Mouse (Mus musculus) heart, adult 2 months (tissue): Measurements from ENCODE around the gene Pfkfb4. TPM values are rescaled to one million over a fixed set of nuclear protein-coding genes. Genes with fewer than 3 reads are reported as not detected.

Experiments used
- DNase-seq, 2 experiments: peaks; one replicate each; pipeline ENCODE4 v3.0.0; 2021
- H3K27ac ChIP-seq: fragments of 200-600 bp; 2 replicates; pipeline ENCODE4 v1.8.1; 2022
- H3K27me3 ChIP-seq: fragments of 200-500 bp; 2 replicates; pipeline ENCODE4 v1.6.1; 2012; ENCODE audit warnings: mild to moderate bottlenecking, low read length, inconsistent platforms, mixed read lengths; ENCODE audit not compliant: control insufficient read depth, insufficient read depth
- H3K36me3 ChIP-seq: fragments of 200-500 bp; 2 replicates; pipeline ENCODE4 v1.6.1; 2012; ENCODE audit warnings: low read length, inconsistent platforms; ENCODE audit not compliant: control insufficient read depth, insufficient read depth
- H3K4me1 ChIP-seq: fragments of 200-500 bp; 2 replicates; pipeline ENCODE4 v1.6.1; 2011; ENCODE audit warnings: low read length; ENCODE audit not compliant: control insufficient read depth, insufficient read depth
- H3K4me3 ChIP-seq: fragments of 200-600 bp; 2 replicates; pipeline ENCODE4 v1.8.1; 2022
- H3K79me2 ChIP-seq: fragments of 200-500 bp; replicated peaks from 2 replicates; pipeline ENCODE4 v1.6.1; 2012; ENCODE audit warnings: mild to moderate bottlenecking, inconsistent platforms, low read length, moderate library complexity, mixed read lengths; ENCODE audit not compliant: control insufficient read depth, insufficient read depth
- H3K9ac ChIP-seq: fragments of 200-500 bp; 2 replicates; pipeline ENCODE4 v1.6.1; 2012; ENCODE audit warnings: low read depth, mild to moderate bottlenecking, control low read depth, inconsistent platforms, low read length, mixed read lengths
- CTCF ChIP-seq: fragments of 200-600 bp; IDR thresholded peaks from 2 replicates; pipeline ENCODE4 v1.8.1; 2022; ENCODE audit warnings: antibody characterized with exemption, mild to moderate bottlenecking, moderate library complexity
- EP300 ChIP-seq: fragments of 200-500 bp; IDR thresholded peaks from 2 replicates; pipeline ENCODE4 v1.6.1; 2011; ENCODE audit warnings: low read depth, low read length, control low read depth; ENCODE audit not compliant: insufficient read depth
- POLR2A ChIP-seq: fragments of 200-500 bp; IDR thresholded peaks from 2 replicates; pipeline ENCODE4 v1.6.1; 2011; ENCODE audit warnings: mild to moderate bottlenecking, low read depth, low read length, control low read depth; ENCODE audit not compliant: insufficient read depth
- WGBS: fragments of 180-500 bp; shearing (Covaris S2); methylation state at CpG from one replicate; pipeline ENCODE4 v1.1.7; 2018; 5-methylcytosine and 5-hydroxymethylcytosine counted together
- intact Hi-C: fragments of 180-260 bp; cut with DNase I; formaldehyde crosslinking; loops from one replicate; pipeline ENCODE4 v1.15.1; 2025
- polyA plus RNA-seq: library from polyadenylated mRNA; depleted of rRNA; stranded (reverse); fragments of >200 nt; gene quantifications from 2 replicates; pipeline ENCODE4 v1.2.3, GENCODE M21; 2012
- total RNA-seq, 2 experiments: library from RNA; stranded (reverse); gene quantifications; 2 replicates each; pipeline ENCODE4 v1.2.3; 2021

The Pfkfb4 gene
- total and polyA plus RNA-seq, 3 experiments: 1.3 to 7.3 (median 1.9) TPM

- no peaks in the 10 kb centered on the region for H3K27me3 ChIP-seq
- H3K36me3 ChIP-seq: no peaks in the 10 kb centered on the region
- DNase-seq: no peak
- intact Hi-C loops: no loop called here
- no peak overlapping the region for H3K4me3 ChIP-seq
- TF ChIP-seq POLR2A: no peak
- no peak for TF ChIP-seq EP300
- no peak for TF ChIP-seq CTCF
- H3K27ac ChIP-seq: no peak overlapping the region
- no peak overlapping the region for H3K9ac ChIP-seq
- WGBS: 67% methylated on average over 9 of the region's 9 CpGs
- no peaks in the 10 kb centered on the region for H3K79me2 ChIP-seq
- H3K4me1 ChIP-seq: no peaks in the 10 kb centered on the region
These were observed 15.1 kb upstream of the Pfkfb4 start for GRCm38 (mm10) chr9:108976483-108976882.

- WGBS: 69% methylated on average over 7 of the region's 7 CpGs
- H3K36me3 ChIP-seq: no peaks in the 10 kb centered on the region
- TF ChIP-seq POLR2A (no peak), CTCF (no peak)
- intact Hi-C loops: no loop called here
- no peak overlapping the region for H3K4me3 ChIP-seq
- H3K4me1 ChIP-seq: no peaks in the 10 kb centered on the region
- no peaks in the 10 kb centered on the region for H3K27me3 ChIP-seq
- no peaks in the 10 kb centered on the region for H3K79me2 ChIP-seq
- no peak overlapping the region for H3K27ac ChIP-seq
- no peak for DNase-seq
- no peak overlapping the region for H3K9ac ChIP-seq
These were observed 13.6 kb upstream of the Pfkfb4 start for GRCm38 (mm10) chr9:108977966-108978365.

- H3K4me3 ChIP-seq: no peak overlapping the region
- 66% methylated on average over 8 of the region's 8 CpGs for WGBS
- no peaks in the 10 kb centered on the region for H3K4me1 ChIP-seq
- no peaks in the 10 kb centered on the region for H3K27me3 ChIP-seq
- DNase-seq: no peak
- no peaks in the 10 kb centered on the region for H3K79me2 ChIP-seq
- intact Hi-C loops: no loop called here
- H3K36me3 ChIP-seq: no peaks in the 10 kb centered on the region
- no peak for TF ChIP-seq CTCF
- no peak for TF ChIP-seq EP300
- TF ChIP-seq POLR2A: no peak
- H3K9ac ChIP-seq: no peak overlapping the region
- H3K27ac ChIP-seq: no peak overlapping the region
These were observed 9.1 kb upstream of the Pfkfb4 start for GRCm38 (mm10) chr9:108982498-108982897.

- intact Hi-C loops: no loop called here
- DNase-seq: no peak
- TF ChIP-seq EP300 (no peak), CTCF (no peak), POLR2A (no peak)
- Histone ChIP-seq H3K27me3 (no peaks in the 10 kb centered on the region), H3K4me1 (no peaks in the 10 kb centered on the region), H3K4me3 (no peak overlapping the region), H3K9ac (no peak overlapping the region), H3K79me2 (no peaks in the 10 kb centered on the region), H3K36me3 (no peaks in the 10 kb centered on the region), H3K27ac (no peak overlapping the region)
- WGBS: 66% methylated on average over 9 of the region's 9 CpGs
These were observed 8.4 kb upstream of the Pfkfb4 start for GRCm38 (mm10) chr9:108983209-108983608.

- no peak for TF ChIP-seq CTCF
- TF ChIP-seq EP300: no peak
- no peak for TF ChIP-seq POLR2A
- WGBS: 80% methylated on average over 3 of the region's 4 CpGs
- no peaks in the 10 kb centered on the region for H3K27me3 ChIP-seq
- H3K27ac ChIP-seq: no peak within 1 kb of the TSS
- H3K79me2 ChIP-seq: no peaks in the 10 kb centered on the region
- H3K4me3 ChIP-seq: no peak within 1 kb of the TSS
- DNase-seq: no peak
- no peak within 1 kb of the TSS for H3K9ac ChIP-seq
- H3K36me3 ChIP-seq: no peaks in the 10 kb centered on the region
- intact Hi-C loops: no loop called here
- H3K4me1 ChIP-seq: peaks cover 5% of the 10 kb centered on the region; the same call in 1 of the 2 replicates
These were observed 5.9 kb upstream of the Pfkfb4 start, which contains the start of gene Ucn2 for GRCm38 (mm10) chr9:108985710-108986109. TSS of gene Ucn2 (plus strand) at chr9:108986010.

DNA sequence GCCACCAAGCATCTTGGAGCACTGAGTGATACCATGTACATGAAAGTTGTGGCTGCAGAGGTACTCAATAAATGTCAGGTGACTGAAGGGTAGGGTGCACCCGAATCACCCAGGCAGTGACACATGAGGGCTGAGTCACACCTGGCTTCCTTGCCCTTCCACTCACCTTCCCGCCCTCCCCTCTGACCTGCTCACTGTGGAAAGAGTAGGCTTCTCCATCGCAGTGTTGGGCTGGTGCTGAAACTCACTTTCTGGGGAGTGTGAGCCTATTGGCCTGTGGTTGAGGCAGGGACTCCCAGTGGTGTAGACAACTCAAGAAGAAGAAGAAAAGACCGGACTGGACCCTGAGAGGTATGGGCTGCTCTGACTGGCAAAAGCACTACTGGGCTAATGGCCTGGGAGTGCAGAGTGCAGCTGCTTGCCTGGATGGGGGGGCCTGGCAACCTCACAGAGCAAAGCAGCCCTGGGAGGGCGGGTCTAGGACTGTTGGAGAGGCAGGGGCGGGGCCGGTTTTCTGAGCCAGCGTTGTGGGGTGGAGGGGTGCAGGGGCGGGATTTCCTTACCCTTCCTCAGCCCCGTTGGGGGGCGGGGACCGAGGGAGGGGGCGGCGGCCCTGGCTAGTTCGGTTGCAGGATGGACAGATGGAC lies 3.8 kb upstream of the Pfkfb4 start:
- 35% methylated on average over 14 of the region's 15 CpGs for WGBS
- no peak overlapping the region for H3K4me3 ChIP-seq
- no peak overlapping the region for H3K9ac ChIP-seq
- H3K79me2 ChIP-seq: no peaks in the 10 kb centered on the region
- intact Hi-C loops: no loop called here
- no peaks in the 10 kb centered on the region for H3K27me3 ChIP-seq
- TF ChIP-seq POLR2A: no peak
- no peak for TF ChIP-seq EP300
- no peak for TF ChIP-seq CTCF
- no peaks in the 10 kb centered on the region for H3K36me3 ChIP-seq
- H3K4me1 ChIP-seq: peaks cover 10% of the 10 kb centered on the region
- peak; percentile 64 to 69 for DNase-seq
- no peak overlapping the region for H3K27ac ChIP-seq
